Mouse (Mus musculus): Measurements from ENCODE around the gene Gm16381.
"Not testable (repeated sequence)": the region's sequence is repeated elsewhere in the genome, so short reads cannot be mapped to it uniquely, and the experiment has no call there.

Gene Gm16381

DNA sequence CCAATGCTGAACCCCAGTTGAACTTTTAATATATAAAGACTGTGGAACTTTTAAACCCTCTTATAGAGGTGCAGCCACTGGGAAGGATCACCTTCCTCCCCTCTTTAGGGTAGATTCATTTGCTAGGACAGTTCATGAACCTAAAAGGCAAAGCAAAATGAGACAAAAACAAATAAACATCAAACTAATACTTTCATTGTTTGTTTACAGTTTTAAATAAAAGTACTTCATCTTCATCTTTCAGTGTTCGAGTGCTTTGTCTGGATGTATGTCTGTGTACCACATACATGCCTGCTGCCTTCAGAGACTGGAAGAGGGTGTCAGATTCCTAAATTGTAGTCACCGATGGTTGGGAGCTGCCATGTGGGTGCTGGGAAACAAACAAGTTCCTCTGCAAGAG is at the start of gene Gm16381:
TSS of gene Gm16381 (minus strand) at position 101 of the 400 bp plus-strand sequence.
- DNase-seq (ENCODE audit: low spot score in 2 of 2), result not testable (repeated sequence)

DNA sequence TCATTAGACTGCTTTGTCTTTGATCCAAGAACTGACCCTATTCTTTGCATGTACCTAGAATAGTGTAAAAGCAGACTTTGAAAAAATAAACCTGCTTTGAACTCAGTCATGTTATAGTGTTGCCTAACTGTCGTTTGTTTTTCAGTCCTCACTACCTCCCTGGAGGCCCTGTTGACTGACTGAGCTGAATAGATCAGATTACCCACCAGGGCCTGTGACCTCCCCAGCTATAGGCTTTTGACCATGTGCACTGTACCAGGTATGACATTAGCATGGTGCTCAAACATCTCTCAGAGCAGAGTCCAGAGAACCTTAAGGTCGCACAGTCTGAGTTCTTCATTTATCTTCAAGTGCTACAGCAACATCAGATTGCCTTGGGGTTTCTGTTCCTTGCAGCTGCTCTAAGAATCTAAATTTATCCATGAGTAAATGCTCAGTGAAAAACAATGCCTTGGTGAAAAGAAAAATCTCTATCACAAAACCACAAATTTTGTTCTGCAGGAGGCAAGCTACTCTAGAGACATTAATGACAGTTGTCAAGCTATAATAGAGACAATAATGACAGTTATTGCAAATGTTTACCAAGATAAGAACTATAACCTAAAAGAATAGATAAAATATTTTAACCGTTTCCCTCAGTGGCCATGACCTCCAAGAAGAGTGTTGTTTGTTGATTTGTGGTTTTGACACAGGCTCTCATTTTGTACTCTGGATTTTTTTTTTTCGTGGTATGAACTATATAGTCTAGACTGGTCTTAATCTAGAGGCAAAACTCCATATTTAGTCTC is 8.7 kb upstream of the Gm16381 start:
- not testable (repeated sequence) for DNase-seq (ENCODE audit: low spot score in 2 of 2)

DNA sequence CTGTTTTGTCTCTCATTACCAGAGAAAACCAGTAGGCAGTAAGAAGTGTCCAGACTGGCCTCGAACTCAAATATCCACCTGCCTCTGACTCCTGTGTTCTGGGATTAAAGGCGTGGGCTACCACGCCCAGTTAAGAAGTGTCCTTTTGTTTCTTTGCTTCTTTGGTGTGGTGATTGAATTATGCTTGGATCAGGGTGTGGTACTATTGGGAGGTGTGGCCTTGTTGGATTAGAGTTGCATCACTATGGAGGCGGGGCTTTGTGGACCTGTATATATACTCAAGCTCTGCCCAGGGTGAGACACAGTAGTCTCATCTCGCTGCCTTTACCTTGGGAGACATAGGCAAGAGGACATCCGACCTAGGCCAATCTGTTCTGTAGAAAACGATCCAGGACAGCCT is 25.9 kb downstream of the Gm16381 start, which contains the start of gene Gm4027:
TSS of gene Gm4027 (plus strand) at position 301 of the 400 bp plus-strand sequence.
- DNase-seq (ENCODE audit: low spot score in 2 of 2), result not testable (repeated sequence)

DNA sequence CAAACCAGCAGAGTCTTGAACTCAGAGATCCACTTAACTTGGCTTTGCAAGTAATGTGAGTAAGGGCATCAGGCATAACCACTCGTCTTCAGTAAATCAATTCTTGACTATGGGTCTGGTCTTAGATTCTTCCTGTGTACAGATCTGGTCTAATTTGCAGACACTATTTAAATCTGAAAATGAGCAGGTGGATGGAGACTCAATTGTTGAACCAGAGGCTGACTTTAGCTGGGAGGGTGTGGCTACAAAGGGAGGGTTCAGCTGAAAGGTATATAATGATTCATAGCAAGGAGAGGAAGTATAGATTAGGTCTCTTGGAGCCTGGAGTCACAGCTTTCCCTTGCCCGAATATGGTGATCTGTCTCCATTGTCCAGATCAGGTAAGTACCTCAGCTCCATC is 42.0 kb downstream of the Gm16381 start, which contains the start of gene Oog1:
TSS of gene Oog1 (plus strand) at position 301 of the 400 bp plus-strand sequence.
- not testable (repeated sequence) for DNase-seq (ENCODE audit: low spot score in 2 of 2)

DNA sequence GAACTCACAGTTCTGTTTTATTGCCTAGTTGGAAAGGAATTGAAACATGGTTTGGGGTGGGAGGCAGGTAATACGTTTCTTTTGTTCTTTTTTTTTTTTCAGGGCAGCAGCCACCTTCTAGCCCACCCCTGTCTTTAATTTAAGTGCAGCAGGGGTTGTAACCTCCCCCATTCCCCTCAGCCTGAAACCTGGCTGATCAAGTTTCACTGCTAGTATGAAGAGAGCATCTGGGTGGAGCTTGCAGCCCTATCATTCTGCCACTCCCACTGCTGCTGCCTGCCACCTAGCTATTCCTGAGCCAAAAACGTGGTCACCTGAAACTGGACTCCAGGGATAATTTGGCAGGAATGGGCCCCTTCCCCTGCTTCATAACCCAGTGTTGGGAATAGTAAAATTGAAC is 43.0 kb downstream of the Gm16381 start:
- not testable (repeated sequence) for DNase-seq (ENCODE audit: low spot score in 2 of 2)
